Comparison of ENCODE assay signal across 9 mouse cellular contexts in the genomic region with DNA sequence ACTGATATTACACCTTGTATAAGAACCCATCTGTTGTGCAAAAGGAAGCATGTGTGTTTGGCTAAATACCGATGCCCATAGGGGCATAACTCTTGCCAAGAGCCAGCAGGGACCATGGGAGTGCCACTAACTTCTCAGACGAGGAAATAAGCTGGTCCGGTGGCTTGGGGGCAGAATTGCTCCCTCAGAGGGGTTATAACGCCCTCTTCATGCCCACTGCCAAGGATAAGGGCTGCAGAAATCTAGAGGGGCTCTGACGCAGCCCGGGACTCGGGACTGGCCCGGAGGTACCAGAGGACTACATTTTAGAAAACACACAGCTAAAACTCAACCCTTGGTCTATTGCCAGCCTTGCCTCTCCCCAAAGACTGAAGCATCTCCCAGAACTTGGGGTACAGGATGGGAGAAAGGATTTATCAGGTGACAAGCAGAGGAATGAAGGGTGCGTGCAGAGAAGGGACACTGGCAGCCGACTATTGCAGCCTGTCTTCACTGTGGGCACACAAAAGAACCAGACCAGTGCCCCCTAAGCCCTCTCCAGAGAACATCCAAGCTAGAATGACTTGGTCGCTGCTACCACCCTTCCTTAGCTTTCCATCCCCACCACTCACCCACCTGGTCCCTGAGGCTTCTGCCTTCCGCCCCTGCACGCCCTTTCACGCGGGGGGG. TPM values are rescaled to one million over a fixed set of nuclear protein-coding genes. Genes with fewer than 3 reads are reported as not detected.
DNase-seq lines count a peak whose midpoint lies in the region; ATAC-seq and TF ChIP-seq lines count a peak whose summit lies in the region.
"Had no signal": no experiment of that assay in that cellular context is flagged by ENCODE, and none has a peak within 500 bp of the region (broad histone marks: within the 10 kb centered on the region; RNA-seq: fewer than 3 reads in every experiment).

No protein-coding gene starts in this region.

- H3K9ac ChIP-seq in forebrain, embryonic 11.5 days (ENCODE audit: low read length): peak overlapping the region; percentile 73
- peak overlapping the region; percentile 52; the same call in 1 of the 2 replicates for H3K9ac ChIP-seq in limb, embryonic 15.5 days

- ATAC-seq in erythroblast, adult 5-6 weeks (replicated peaks; ENCODE audit: low FRiP score, poor library complexity, severe bottlenecking): no peak
- ATAC-seq in forebrain, embryonic 11.5 days (replicated peaks; ENCODE audit: low FRiP score): no peak
- no peak for ATAC-seq in limb, embryonic 15.5 days (ENCODE audit: insufficient number of reproducible peaks, low FRiP score, low TSS enrichment, low read depth)

- H3K4me2 ChIP-seq in forebrain, embryonic 11.5 days (ENCODE audit: low read depth, low read length, severe bottlenecking): peak overlapping the region; percentile 90
- H3K4me2 ChIP-seq in limb, embryonic 15.5 days: peak overlapping the region; percentile 97

- no peak for TF ChIP-seq CTCF in C2C12 (IDR thresholded peaks at IDR 0.05; ENCODE audit: control insufficient read depth, insufficient read depth, insufficient read length)

- H3ac ChIP-seq in C2C12 (ENCODE audit: control insufficient read depth, insufficient read length, low read depth): peak overlapping the region; percentile 58

- peaks cover 79% of the 10 kb centered on the region for H3K27me3 ChIP-seq in erythroblast, embryonic 14.5 days (ENCODE audit: control insufficient read depth)
- H3K27me3 ChIP-seq in C2C12 (ENCODE audit: control insufficient read depth, insufficient read depth, insufficient read length): no peaks in the 10 kb centered on the region
- no peaks in the 10 kb centered on the region for H3K27me3 ChIP-seq in forebrain, embryonic 11.5 days (ENCODE audit: control insufficient read depth, insufficient read depth, low read length)
- H3K27me3 ChIP-seq in limb, embryonic 15.5 days: no peaks in the 10 kb centered on the region

- 21% methylated on average over 15 of the region's 15 CpGs for WGBS in forebrain, embryonic 11.5 days
- WGBS in limb, embryonic 15.5 days: 22% methylated on average over 15 of the region's 15 CpGs

- peaks cover 4% of the 10 kb centered on the region; the same call in 1 of the 2 replicates for H3K36me3 ChIP-seq in erythroblast, embryonic 14.5 days (ENCODE audit: control insufficient read depth)
- peaks cover 17% of the 10 kb centered on the region for H3K36me3 ChIP-seq in C2C12 (ENCODE audit: control insufficient read depth, insufficient read depth)
- peaks cover 10% of the 10 kb centered on the region; the same call in 1 of the 2 replicates for H3K36me3 ChIP-seq in forebrain, embryonic 11.5 days (ENCODE audit: control insufficient read depth, insufficient read depth, low read length)
- H3K36me3 ChIP-seq in limb, embryonic 15.5 days: peaks cover 32% of the 10 kb centered on the region

- H3K9me3 ChIP-seq in erythroblast, embryonic 14.5 days (ENCODE audit: control insufficient read depth, low read length): no peaks in the 10 kb centered on the region
- H3K9me3 ChIP-seq in forebrain, embryonic 11.5 days (ENCODE audit: control insufficient read depth, low read length): no peaks in the 10 kb centered on the region
- no peaks in the 10 kb centered on the region for H3K9me3 ChIP-seq in limb, embryonic 15.5 days

- H3K79me3 ChIP-seq in C2C12 (ENCODE audit: low read depth): peaks cover 2% of the 10 kb centered on the region

- DNase-seq in forebrain, embryonic 11.5 days (ENCODE audit: low spot score): peak; percentile 59
- no peak for DNase-seq in right cerebral cortex, postnatal 4 days
- DNase-seq in layer of hippocampus, adult 8-10 months (ENCODE audit: low spot score in 2 of 2): no peak
- no peak for DNase-seq in adrenal gland, postnatal 25 days

- peaks cover 9% of the 10 kb centered on the region for H3K4me1 ChIP-seq in erythroblast, embryonic 14.5 days (ENCODE audit: control insufficient read depth)
- peaks cover 52% of the 10 kb centered on the region for H3K4me1 ChIP-seq in forebrain, embryonic 11.5 days (replicated peaks; ENCODE audit: control insufficient read depth, insufficient read depth, low read length)
- peaks cover 57% of the 10 kb centered on the region for H3K4me1 ChIP-seq in limb, embryonic 15.5 days

- peak overlapping the region; percentile 14 for H3K4me3 ChIP-seq in erythroblast, embryonic 14.5 days (replicated peaks)
- peak overlapping the region; percentile 14 for H3K4me3 ChIP-seq in C2C12 (ENCODE audit: insufficient read depth, poor library complexity, severe bottlenecking)
- peak overlapping the region; percentile 46 for H3K4me3 ChIP-seq in forebrain, embryonic 11.5 days (ENCODE audit: low read depth, low read length)
- H3K4me3 ChIP-seq in limb, embryonic 15.5 days: peak overlapping the region; percentile 49

- H3K27ac ChIP-seq in forebrain, embryonic 11.5 days (ENCODE audit: low read depth, low read length): peak overlapping the region; percentile 57
- H3K27ac ChIP-seq in limb, embryonic 15.5 days: 0 out of 2 replicates have a peak overlapping the region, but pooled peaks have one; percentile 17

- H3K79me2 ChIP-seq in C2C12 (ENCODE audit: control insufficient read depth, insufficient read depth): peaks cover 17% of the 10 kb centered on the region

TF ChIP-seq in C2C12, 6 proteins besides CTCF, POLR2A, EP300 and RAD21:
- TF ChIP-seq MYOG (IDR thresholded peaks at IDR 0.05; ENCODE audit: control insufficient read depth, extremely low read depth, insufficient read length) (no peak), USF1 (IDR thresholded peaks at IDR 0.05; ENCODE audit: low read depth) (no peak), MYOD1 (IDR thresholded peaks at IDR 0.05; ENCODE audit: control insufficient read depth, insufficient read length, low read depth) (no peak), FOSL1 (IDR thresholded peaks at IDR 0.05; ENCODE audit: insufficient read depth, low read length, poor library complexity, severe bottlenecking) (no peak), MAX (IDR thresholded peaks at IDR 0.05) (no peak), CEBPB (IDR thresholded peaks at IDR 0.05; ENCODE audit: low read depth) (no peak)

RNA-seq across cellular contexts. Expression of a gene that starts 11.5 kb away (rescaled TPM):
- polyA plus RNA-seq in erythroblast, embryonic 14.5 days (2012): 0.75 and 0.89 TPM in 2 replicates
- 0.96 and 1.3 TPM in 2 replicates for total RNA-seq in erythroblast, adult 5-6 weeks (2015; ENCODE audit: low replicate concordance)
- total RNA-seq in erythroblast, adult 5-6 weeks (2017; ENCODE audit: low replicate concordance): 1.6 and 3.6 TPM in 2 replicates
- polyA plus RNA-seq in C2C12 (2012; fragmentation: generic; extraction: Trizol): 37.7 TPM
- polyA plus RNA-seq in forebrain, embryonic 11.5 days (2014; fragmentation: Nextera tagmentation; extraction: Ambion mirVana): 11.4 and 11.5 TPM in 2 replicates
- 37.7 and 39.5 TPM in 2 replicates for polyA plus RNA-seq in limb, embryonic 15.5 days (2015; fragmentation: Nextera tagmentation; extraction: Ambion mirVana)
- 10 to 100 TPM; 68.4 to 78.7 (median 75.5) TPM for total RNA-seq in layer of hippocampus, adult 8-10 months (2022)
- total RNA-seq in adrenal gland, postnatal 25 days (2021): 40.7 and 66.4 TPM in 2 replicates

RNA-seq across cellular contexts. Expression of a gene that starts 20.8 kb away (rescaled TPM):
- polyA plus RNA-seq in erythroblast, embryonic 14.5 days (2012): 4.3 and 5.3 TPM in 2 replicates
- total RNA-seq in erythroblast, adult 5-6 weeks (2015; ENCODE audit: low replicate concordance): 7.1 and 9.8 TPM in 2 replicates
- total RNA-seq in erythroblast, adult 5-6 weeks (2017; ENCODE audit: low replicate concordance): 17.4 and 22.3 TPM in 2 replicates
- polyA plus RNA-seq in C2C12 (2012; fragmentation: generic; extraction: Trizol): 143 TPM
- polyA plus RNA-seq in forebrain, embryonic 11.5 days (2014; fragmentation: Nextera tagmentation; extraction: Ambion mirVana): 153 and 165 TPM in 2 replicates
- polyA plus RNA-seq in limb, embryonic 15.5 days (2015; fragmentation: Nextera tagmentation; extraction: Ambion mirVana): 97.2 and 98.2 TPM in 2 replicates
- total RNA-seq in layer of hippocampus, adult 8-10 months (2022): 10 to 100 TPM; 75.3 to 86.0 (median 78.3) TPM
- 74.1 and 76.8 TPM in 2 replicates for total RNA-seq in adrenal gland, postnatal 25 days (2021)

RNA-seq across cellular contexts. Expression of a gene that starts 26.2 kb away (rescaled TPM):
- polyA plus RNA-seq in erythroblast, embryonic 14.5 days (2012): not detected in 2 replicates
- not detected in 2 replicates for total RNA-seq in erythroblast, adult 5-6 weeks (2015; ENCODE audit: low replicate concordance)
- total RNA-seq in erythroblast, adult 5-6 weeks (2017; ENCODE audit: low replicate concordance): 0.42 TPM in 1 of 2 replicates, not detected in the other
- polyA plus RNA-seq in C2C12 (2012; fragmentation: generic; extraction: Trizol): 87.6 TPM
- polyA plus RNA-seq in forebrain, embryonic 11.5 days (2014; fragmentation: Nextera tagmentation; extraction: Ambion mirVana): 76.0 and 93.8 TPM in 2 replicates
- polyA plus RNA-seq in limb, embryonic 15.5 days (2015; fragmentation: Nextera tagmentation; extraction: Ambion mirVana): 32.4 and 37.2 TPM in 2 replicates
- total RNA-seq in layer of hippocampus, adult 8-10 months (2022): 10 to 100 TPM; 85.5 to 92.0 (median 89.1) TPM
- total RNA-seq in adrenal gland, postnatal 25 days (2021): 14.5 and 18.7 TPM in 2 replicates

RNA-seq across cellular contexts. Expression of a gene that starts 41.4 kb away (rescaled TPM):
- polyA plus RNA-seq in erythroblast, embryonic 14.5 days (2012): not detected in 2 replicates
- total RNA-seq in erythroblast, adult 5-6 weeks (2015; ENCODE audit: low replicate concordance): not detected in 2 replicates
- not detected in 2 replicates for total RNA-seq in erythroblast, adult 5-6 weeks (2017; ENCODE audit: low replicate concordance)
- not detected for polyA plus RNA-seq in C2C12 (2012; fragmentation: generic; extraction: Trizol)
- 0.20 TPM in 1 of 2 replicates, not detected in the other for polyA plus RNA-seq in forebrain, embryonic 11.5 days (2014; fragmentation: Nextera tagmentation; extraction: Ambion mirVana)
- polyA plus RNA-seq in limb, embryonic 15.5 days (2015; fragmentation: Nextera tagmentation; extraction: Ambion mirVana): 0.14 and 0.26 TPM in 2 replicates
- total RNA-seq in layer of hippocampus, adult 8-10 months (2022): under 1 TPM in 1 of 4 experiments, not detected in 3; 0.36 TPM
- total RNA-seq in adrenal gland, postnatal 25 days (2021): not detected in 2 replicates
- total RNA-seq: heart, adult 18-20 months had no signal

RNA-seq across cellular contexts. Expression of a gene that starts 57.3 kb away (rescaled TPM):
- not detected in 2 replicates for polyA plus RNA-seq in erythroblast, embryonic 14.5 days (2012)
- total RNA-seq in erythroblast, adult 5-6 weeks (2015; ENCODE audit: low replicate concordance): not detected in 2 replicates
- total RNA-seq in erythroblast, adult 5-6 weeks (2017; ENCODE audit: low replicate concordance): 0.14 TPM in 1 of 2 replicates, not detected in the other
- not detected for polyA plus RNA-seq in C2C12 (2012; fragmentation: generic; extraction: Trizol)
- polyA plus RNA-seq in forebrain, embryonic 11.5 days (2014; fragmentation: Nextera tagmentation; extraction: Ambion mirVana): 0.11 TPM in 1 of 2 replicates, not detected in the other
- 0.99 and 1.8 TPM in 2 replicates for polyA plus RNA-seq in limb, embryonic 15.5 days (2015; fragmentation: Nextera tagmentation; extraction: Ambion mirVana)
- 1 to 10 TPM in 2 of 4 experiments, under 1 TPM in 2; 0.19 to 5.8 (median 3.0) TPM for total RNA-seq in layer of hippocampus, adult 8-10 months (2022)
- 0.67 TPM in 1 of 2 replicates, not detected in the other for total RNA-seq in adrenal gland, postnatal 25 days (2021)

Comparison
In these comparisons a context has a peak if more than half of its experiments do, and no peak if none do; other contexts are left out.
1. RNA of a gene that starts 20.8 kb away (polyA plus RNA-seq): 153 to 165 TPM in forebrain, embryonic 11.5 days, 143 TPM in C2C12 (single experiment) and 97.2 to 98.2 TPM in limb, embryonic 15.5 days; 4.3 to 5.3 TPM in erythroblast, embryonic 14.5 days; every median in the first group is over 10 times any median in the second.
2. RNA of a gene that starts 26.2 kb away (polyA plus RNA-seq): 87.6 TPM in C2C12 (single experiment), 76.0 to 93.8 TPM in forebrain, embryonic 11.5 days and 32.4 to 37.2 TPM in limb, embryonic 15.5 days; not detected in erythroblast, embryonic 14.5 days; every median in the first group is over 10 times any median in the second.
3. Peak in every context shown above with its lines, with median percentiles within 50 percentile points of each other: H3K4me3 ChIP-seq.